Mouse (Mus musculus): Measurements from ENCODE around the gene Hist1h1b. TPM values are rescaled to one million over a fixed set of nuclear protein-coding genes. Genes with fewer than 3 reads are reported as not detected.
"Not testable (repeated sequence)": the region's sequence is repeated elsewhere in the genome, so short reads cannot be mapped to it uniquely, and the experiment has no call there.

The Hist1h1b gene
- polyA plus RNA-seq, 1 experiment from 2014 or later, result 7.2 TPM

DNA sequence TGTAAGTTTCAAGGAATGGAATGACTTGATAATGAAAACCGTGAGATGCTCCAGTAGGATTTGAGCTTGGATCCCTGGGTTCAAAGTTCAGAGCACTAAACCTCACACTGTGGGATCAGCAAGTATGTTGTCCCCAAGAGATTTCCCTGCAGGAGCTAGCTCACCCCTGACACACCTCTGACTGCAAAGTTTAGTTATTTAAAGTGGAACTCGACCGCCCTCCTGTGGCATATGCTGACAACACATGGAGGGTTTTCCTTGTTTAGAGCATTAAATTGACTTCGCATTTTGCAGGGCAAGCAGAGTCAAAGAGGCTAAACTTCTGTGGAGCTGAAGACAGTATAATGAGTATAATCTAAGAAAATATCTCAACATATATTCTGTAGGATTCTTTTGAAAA lies 22.6 kb upstream of the Hist1h1b start:
- not testable (repeated sequence) for H3K27ac ChIP-seq (replicated peaks in 1 of 2; ENCODE audit: control insufficient read depth in 1 of 2, insufficient read depth in 1 of 2, low read depth in 2 of 2, low read length in 2 of 2); H3K27me3 ChIP-seq (ENCODE audit: control insufficient read depth, insufficient read depth, low read length); H3K36me3 ChIP-seq (ENCODE audit: control insufficient read depth, insufficient read depth, low read length); H3K9me3 ChIP-seq (ENCODE audit: control insufficient read depth, low read length); H3K4me3 ChIP-seq (ENCODE audit: control insufficient read depth in 1 of 2, insufficient read depth in 1 of 2, low read depth in 1 of 2, low read length in 2 of 2); H3K4me1 ChIP-seq (ENCODE audit: control insufficient read depth in 2 of 2, insufficient read depth in 2 of 2, low read length in 2 of 2); H3K9ac ChIP-seq (ENCODE audit: low read length); H3K4me2 ChIP-seq (ENCODE audit: low read length)
- 0 out of 2 replicates have a peak, but pooled peaks have one; percentile 38 for ATAC-seq (ENCODE audit: insufficient number of reproducible peaks, insufficient read depth, low FRiP score, low read depth)
- WGBS, result no CpG with 5 or more reads among the region's 4 CpGs

DNA sequence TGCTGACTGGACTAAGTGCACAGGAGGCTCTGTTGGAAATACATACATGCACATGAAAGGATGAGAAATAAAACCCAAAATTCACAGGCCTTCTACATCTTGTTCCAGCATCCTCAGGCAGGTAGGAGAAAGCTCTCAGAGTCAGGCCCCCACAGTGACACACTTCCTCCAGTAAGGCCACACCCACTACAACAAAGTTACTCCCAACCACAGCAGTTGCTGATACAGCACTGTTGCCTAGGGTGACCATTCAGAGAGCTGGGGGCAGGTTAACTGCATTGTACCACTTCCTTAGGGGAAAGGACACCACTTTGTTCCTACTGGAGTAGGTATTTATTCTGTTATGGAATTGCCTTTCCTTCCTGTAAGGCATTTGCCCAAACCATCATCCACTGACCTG lies 16.7 kb upstream of the Hist1h1b start:
- H3K9me3 ChIP-seq (ENCODE audit: control insufficient read depth, low read length); ATAC-seq (ENCODE audit: insufficient number of reproducible peaks, insufficient read depth, low FRiP score, low read depth); H3K9ac ChIP-seq (ENCODE audit: low read length); H3K4me3 ChIP-seq (ENCODE audit: control insufficient read depth in 1 of 2, insufficient read depth in 1 of 2, low read depth in 1 of 2, low read length in 2 of 2); H3K27ac ChIP-seq (replicated peaks in 1 of 2; ENCODE audit: control insufficient read depth in 1 of 2, insufficient read depth in 1 of 2, low read depth in 2 of 2, low read length in 2 of 2); H3K27me3 ChIP-seq (ENCODE audit: control insufficient read depth, insufficient read depth, low read length); H3K4me1 ChIP-seq (ENCODE audit: control insufficient read depth in 2 of 2, insufficient read depth in 2 of 2, low read length in 2 of 2); H3K36me3 ChIP-seq (ENCODE audit: control insufficient read depth, insufficient read depth, low read length); H3K4me2 ChIP-seq (ENCODE audit: low read length): not testable (repeated sequence)

DNA sequence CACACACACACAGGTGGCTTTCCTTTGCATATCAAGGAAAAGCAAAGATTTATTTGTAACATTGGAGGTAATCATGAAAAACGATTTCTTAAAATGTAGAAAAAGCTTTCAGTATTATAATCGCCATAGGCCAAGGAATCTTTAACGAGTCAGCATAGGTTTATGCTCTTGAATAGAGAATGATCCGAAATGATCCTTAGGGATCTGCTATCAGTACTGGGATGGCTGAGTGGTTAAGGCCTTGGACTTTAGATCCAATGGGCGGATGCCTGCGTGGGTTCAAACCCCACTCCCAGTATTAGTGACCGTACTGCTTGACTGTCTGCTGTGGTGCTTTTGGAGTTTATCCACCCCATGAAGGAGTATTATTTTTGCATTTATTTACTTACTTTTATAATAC lies 15.2 kb upstream of the Hist1h1b start:
- Histone ChIP-seq H3K27ac (replicated peaks in 1 of 2; ENCODE audit: control insufficient read depth in 1 of 2, insufficient read depth in 1 of 2, low read depth in 2 of 2, low read length in 2 of 2) (no peak overlapping the region), H3K9me3 (ENCODE audit: control insufficient read depth, low read length) (no peaks in the 10 kb centered on the region), H3K4me3 (ENCODE audit: control insufficient read depth in 1 of 2, insufficient read depth in 1 of 2, low read depth in 1 of 2, low read length in 2 of 2) (no peak overlapping the region), H3K9ac (ENCODE audit: low read length) (no peak overlapping the region), H3K4me1 (ENCODE audit: control insufficient read depth in 2 of 2, insufficient read depth in 2 of 2, low read length in 2 of 2) (peaks cover under 1 to 5% of the 10 kb centered on the region in 2 experiments; a peak in 1 of 4 replicates), H3K27me3 (ENCODE audit: control insufficient read depth, insufficient read depth, low read length) (no peaks in the 10 kb centered on the region), H3K4me2 (ENCODE audit: low read length) (no peak overlapping the region), H3K36me3 (ENCODE audit: control insufficient read depth, insufficient read depth, low read length) (no peaks in the 10 kb centered on the region)
- 91% methylated on average over 7 of the region's 7 CpGs for WGBS
- ATAC-seq (ENCODE audit: insufficient number of reproducible peaks, insufficient read depth, low FRiP score, low read depth), result no peak

DNA sequence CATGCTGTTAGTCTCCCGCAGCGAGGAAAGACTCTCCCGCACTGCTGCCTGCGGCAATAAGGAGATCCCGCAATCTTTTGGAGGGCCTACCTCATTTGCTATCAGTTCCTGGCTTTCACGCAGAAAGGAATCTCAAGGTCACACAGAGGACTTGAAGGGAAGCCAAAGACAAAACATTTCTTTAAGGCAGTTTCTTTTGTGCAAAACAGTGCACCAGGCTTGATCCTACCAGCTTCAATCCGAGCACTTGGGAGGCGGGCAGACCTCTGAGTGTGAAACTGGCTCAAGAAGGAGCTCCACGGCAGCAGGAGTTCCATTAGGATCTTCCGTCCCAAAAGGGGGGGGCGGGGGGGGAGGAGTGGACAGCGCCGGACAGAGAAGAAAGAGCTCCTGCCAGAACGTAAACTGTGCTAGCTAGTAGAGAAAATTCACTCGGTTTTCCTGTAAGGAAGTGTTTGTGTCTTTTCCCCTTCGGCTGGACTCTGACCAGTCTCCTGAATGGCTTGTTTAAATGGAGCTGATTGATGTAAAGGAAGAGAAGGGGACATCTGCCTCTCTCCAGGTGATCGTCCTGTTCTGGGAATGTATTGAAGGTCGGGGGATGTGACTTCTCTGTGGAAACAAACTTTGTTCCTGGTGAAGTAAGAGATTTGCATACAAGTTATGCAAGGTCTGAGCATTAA lies 10.3 kb upstream of the Hist1h1b start:
- Histone ChIP-seq H3K4me3 (ENCODE audit: control insufficient read depth in 1 of 2, insufficient read depth in 1 of 2, low read depth in 1 of 2, low read length in 2 of 2) (peak overlapping the region; percentile 26 to 31; a peak in 3 of 4 replicates), H3K27me3 (ENCODE audit: control insufficient read depth, insufficient read depth, low read length) (no peaks in the 10 kb centered on the region), H3K9me3 (ENCODE audit: control insufficient read depth, low read length) (no peaks in the 10 kb centered on the region), H3K4me1 (ENCODE audit: control insufficient read depth in 2 of 2, insufficient read depth in 2 of 2, low read length in 2 of 2) (peaks cover 5 to 19% of the 10 kb centered on the region in 2 experiments; a peak in 3 of 4 replicates), H3K36me3 (ENCODE audit: control insufficient read depth, insufficient read depth, low read length) (no peaks in the 10 kb centered on the region), H3K27ac (replicated peaks in 1 of 2; ENCODE audit: control insufficient read depth in 1 of 2, insufficient read depth in 1 of 2, low read depth in 2 of 2, low read length in 2 of 2) (peak overlapping the region in 1 of 2 experiments; percentile 33; a peak in 2 of 4 replicates), H3K9ac (ENCODE audit: low read length) (peak overlapping the region; percentile 72), H3K4me2 (ENCODE audit: low read length) (peak overlapping the region; percentile 70)
- no peak for ATAC-seq (ENCODE audit: insufficient number of reproducible peaks, insufficient read depth, low FRiP score, low read depth)
- 4% methylated on average over 18 of the region's 18 CpGs for WGBS

DNA sequence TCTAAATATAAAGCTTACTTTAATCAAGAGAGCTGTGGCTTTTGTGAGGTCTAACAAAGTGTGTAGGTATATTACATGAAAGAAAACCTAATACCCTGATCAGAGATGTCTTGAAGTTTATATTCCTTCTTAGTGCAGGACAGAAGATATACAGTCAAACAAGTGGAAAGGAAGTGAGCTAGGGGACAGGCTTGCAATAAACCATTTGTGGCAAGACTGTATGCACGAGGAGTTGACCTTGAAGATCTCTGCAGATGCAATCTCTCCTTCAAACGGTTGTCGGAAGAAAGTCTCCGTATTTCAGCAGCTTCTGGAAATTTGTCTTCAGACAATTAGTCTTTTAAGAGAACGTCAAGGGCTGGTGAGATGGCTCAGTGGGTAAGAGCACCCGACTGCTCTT lies 9.5 kb upstream of the Hist1h1b start:
- H3K4me1 ChIP-seq (ENCODE audit: control insufficient read depth in 2 of 2, insufficient read depth in 2 of 2, low read length in 2 of 2), result peaks cover 5 to 21% of the 10 kb centered on the region in 2 experiments; a peak in 3 of 4 replicates
- no peaks in the 10 kb centered on the region for H3K36me3 ChIP-seq (ENCODE audit: control insufficient read depth, insufficient read depth, low read length)
- H3K27ac ChIP-seq (replicated peaks in 1 of 2; ENCODE audit: control insufficient read depth in 1 of 2, insufficient read depth in 1 of 2, low read depth in 2 of 2, low read length in 2 of 2), result no peak overlapping the region
- H3K9ac ChIP-seq (ENCODE audit: low read length), result no peak overlapping the region
- H3K4me2 ChIP-seq (ENCODE audit: low read length), result no peak overlapping the region
- H3K27me3 ChIP-seq (ENCODE audit: control insufficient read depth, insufficient read depth, low read length), result no peaks in the 10 kb centered on the region
- no peak for ATAC-seq (ENCODE audit: insufficient number of reproducible peaks, insufficient read depth, low FRiP score, low read depth)
- H3K4me3 ChIP-seq (ENCODE audit: control insufficient read depth in 1 of 2, insufficient read depth in 1 of 2, low read depth in 1 of 2, low read length in 2 of 2), result no peak overlapping the region
- WGBS, result 64% methylated on average over 6 of the region's 6 CpGs
- no peaks in the 10 kb centered on the region for H3K9me3 ChIP-seq (ENCODE audit: control insufficient read depth, low read length)

DNA sequence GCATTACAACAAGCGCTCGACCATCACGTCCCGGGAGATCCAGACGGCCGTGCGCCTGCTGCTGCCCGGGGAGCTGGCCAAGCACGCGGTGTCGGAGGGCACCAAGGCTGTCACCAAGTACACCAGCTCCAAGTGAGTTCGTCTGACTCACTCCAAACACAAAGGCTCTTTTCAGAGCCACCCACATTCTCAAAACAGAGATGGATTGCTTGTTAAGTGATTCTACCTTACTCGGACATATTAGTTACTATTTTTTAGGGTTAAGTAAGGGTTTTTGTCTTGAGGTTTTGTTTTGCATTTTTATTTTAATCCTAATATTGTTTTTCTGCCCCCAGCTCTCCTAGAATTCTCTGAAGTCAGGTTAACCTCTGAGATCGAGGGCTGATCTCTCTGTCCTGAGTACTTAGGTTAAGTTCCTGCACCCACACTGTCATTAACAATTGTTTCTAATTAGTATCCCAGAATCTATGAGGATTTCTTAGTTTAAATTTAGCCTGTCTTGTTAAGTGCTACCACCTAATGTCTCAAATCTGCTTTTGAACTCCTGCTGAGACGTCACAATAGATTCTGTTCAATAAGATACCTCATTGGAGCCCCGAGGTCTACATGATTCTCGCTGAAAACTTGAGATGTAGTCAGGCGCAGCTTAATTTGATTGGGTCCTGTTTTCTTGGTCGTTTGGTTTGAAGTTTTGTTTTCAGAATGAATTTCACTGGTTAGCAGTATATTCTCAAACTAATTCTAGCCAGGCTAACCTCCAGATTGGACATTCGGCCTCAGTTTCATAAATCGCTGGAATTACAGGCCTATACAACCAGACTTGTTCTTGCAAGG lies 7.6 kb upstream of the Hist1h1b start:
- WGBS, result 32% methylated on average over 14 of the region's 21 CpGs
- ATAC-seq (ENCODE audit: insufficient number of reproducible peaks, insufficient read depth, low FRiP score, low read depth), result no peak
- H3K9ac ChIP-seq (ENCODE audit: low read length), result peak overlapping the region; percentile 63
- H3K4me1 ChIP-seq (ENCODE audit: control insufficient read depth in 2 of 2, insufficient read depth in 2 of 2, low read length in 2 of 2), result peaks cover 7 to 30% of the 10 kb centered on the region in 2 experiments
- H3K36me3 ChIP-seq (ENCODE audit: control insufficient read depth, insufficient read depth, low read length), result no peaks in the 10 kb centered on the region
- no peaks in the 10 kb centered on the region for H3K9me3 ChIP-seq (ENCODE audit: control insufficient read depth, low read length)
- peak overlapping the region; percentile 64 for H3K4me2 ChIP-seq (ENCODE audit: low read length)
- no peaks in the 10 kb centered on the region for H3K27me3 ChIP-seq (ENCODE audit: control insufficient read depth, insufficient read depth, low read length)
- H3K27ac ChIP-seq (replicated peaks in 1 of 2; ENCODE audit: control insufficient read depth in 1 of 2, insufficient read depth in 1 of 2, low read depth in 2 of 2, low read length in 2 of 2), result peak overlapping the region; percentile 53 to 59; a peak in 1 of 4 replicates
- peak overlapping the region in 1 of 2 experiments; percentile 21; a peak in 2 of 4 replicates for H3K4me3 ChIP-seq (ENCODE audit: control insufficient read depth in 1 of 2, insufficient read depth in 1 of 2, low read depth in 1 of 2, low read length in 2 of 2)

DNA sequence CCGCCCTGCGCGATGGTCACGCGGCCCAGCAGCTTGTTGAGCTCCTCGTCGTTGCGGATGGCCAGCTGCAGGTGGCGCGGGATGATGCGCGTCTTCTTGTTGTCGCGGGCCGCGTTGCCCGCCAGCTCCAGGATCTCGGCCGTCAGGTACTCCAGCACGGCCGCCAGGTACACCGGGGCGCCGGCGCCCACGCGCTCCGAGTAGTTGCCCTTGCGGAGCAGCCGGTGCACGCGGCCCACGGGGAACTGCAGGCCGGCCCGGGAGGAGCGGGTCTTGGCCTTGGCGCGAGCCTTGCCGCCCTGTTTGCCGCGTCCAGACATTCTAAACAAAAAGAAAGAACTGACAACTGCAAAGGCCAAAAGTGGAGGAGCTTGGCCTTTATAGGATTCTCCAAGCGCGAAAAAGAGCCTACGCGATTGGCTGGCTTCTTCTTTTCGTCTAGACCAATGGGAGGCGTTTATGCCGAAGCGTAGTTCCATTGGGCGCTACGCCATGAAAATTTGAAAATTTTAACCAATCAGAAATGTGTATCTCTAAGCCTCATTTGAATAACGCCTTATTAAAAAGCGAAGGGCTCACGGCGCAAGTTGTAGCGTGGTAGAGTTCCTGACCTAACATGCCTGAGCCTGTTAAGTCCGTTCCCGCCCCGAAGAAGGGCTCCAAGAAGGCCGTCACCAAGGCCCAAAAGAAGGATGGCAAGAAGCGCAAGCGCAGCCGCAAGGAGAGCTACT lies 6.6 kb upstream of the Hist1h1b start, which contains the start of the genes Hist1h2an and Hist1h2bp:
TSS of gene Hist1h2an (minus strand) at position 320 of the 731 bp plus-strand sequence.
TSS of gene Hist1h2bp (plus strand) at position 563 of the 731 bp plus-strand sequence.
- ATAC-seq (ENCODE audit: insufficient number of reproducible peaks, insufficient read depth, low FRiP score, low read depth), result peak; percentile 92
- H3K27me3 ChIP-seq (ENCODE audit: control insufficient read depth, insufficient read depth, low read length); H3K36me3 ChIP-seq (ENCODE audit: control insufficient read depth, insufficient read depth, low read length); H3K9me3 ChIP-seq (ENCODE audit: control insufficient read depth, low read length): not testable (repeated sequence)
- H3K27ac ChIP-seq (replicated peaks in 1 of 2; ENCODE audit: control insufficient read depth in 1 of 2, insufficient read depth in 1 of 2, low read depth in 2 of 2, low read length in 2 of 2), result peak within 1 kb of the TSS; percentile 82 to 92
- H3K4me1 ChIP-seq (ENCODE audit: control insufficient read depth in 2 of 2, insufficient read depth in 2 of 2, low read length in 2 of 2), result peaks cover 7 to 36% of the 10 kb centered on the region in 2 experiments
- H3K4me3 ChIP-seq (ENCODE audit: control insufficient read depth in 1 of 2, insufficient read depth in 1 of 2, low read depth in 1 of 2, low read length in 2 of 2), result peak within 1 kb of the TSS; percentile 36 to 46
- H3K4me2 ChIP-seq (ENCODE audit: low read length), result peak within 1 kb of the TSS; percentile 64
- WGBS, result under 1% methylated on average over 33 of the region's 63 CpGs
- peak within 1 kb of the TSS; percentile 65 for H3K9ac ChIP-seq (ENCODE audit: low read length)
